Mouse (Mus musculus) erythroblast, adult 5-6 weeks (primary cell): ENCODE results near the gene Nrp2. TPM values are rescaled to one million over a fixed set of nuclear protein-coding genes. Genes with fewer than 3 reads are reported as not detected.

Experiments
- ATAC-seq: replicated peaks from 2 replicates; pipeline ENCODE4 v1.8.0; 2016; ENCODE audit warnings: moderate number of reproducible peaks, mild to moderate bottlenecking, moderate TSS enrichment, inconsistent platforms; ENCODE audit not compliant: poor library complexity, low FRiP score, severe bottlenecking
- total RNA-seq, 2 experiments: library from RNA; stranded (forward) in 1 of 2; stranded (reverse) in 1 of 2; fragments of 150-400 nt in 1 of 2; fragments of 200-764, 138-1000 nt in 1 of 2; gene quantifications; 2 replicates each; pipeline versions ENCODE4 v1.2.3 to v1.2.4; 2015 to 2017; ENCODE audit warnings: low replicate concordance in 2 of 2

Nrp2 gene
- total RNA-seq, 2 experiments from 2014 or later: 0.43 to 0.96 TPM

GRCm38 (mm10) chr1:62747421-62748111 lies 44.5 kb downstream of the Nrp2 start:
- no peak for ATAC-seq

DNA sequence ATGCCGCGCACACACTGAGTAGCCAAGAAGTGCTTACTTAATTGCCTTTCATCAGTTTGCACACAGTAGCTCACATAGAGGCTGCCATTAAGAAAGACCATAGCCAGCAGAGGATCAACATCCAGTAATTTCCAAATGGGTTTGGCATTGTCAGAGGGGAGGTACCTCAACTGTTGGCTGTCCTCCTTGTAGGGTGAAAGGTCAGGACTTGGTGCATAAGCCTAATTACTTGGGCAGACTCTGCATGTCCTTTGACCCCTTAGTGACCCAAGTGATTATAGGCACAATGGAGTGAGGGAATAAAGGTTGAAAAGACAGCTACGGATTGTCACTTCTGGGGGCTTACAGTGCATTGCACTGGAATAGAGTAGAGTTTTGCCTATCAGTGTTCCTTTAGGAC lies 45.3 kb downstream of the Nrp2 start:
- ATAC-seq: no peak

DNA sequence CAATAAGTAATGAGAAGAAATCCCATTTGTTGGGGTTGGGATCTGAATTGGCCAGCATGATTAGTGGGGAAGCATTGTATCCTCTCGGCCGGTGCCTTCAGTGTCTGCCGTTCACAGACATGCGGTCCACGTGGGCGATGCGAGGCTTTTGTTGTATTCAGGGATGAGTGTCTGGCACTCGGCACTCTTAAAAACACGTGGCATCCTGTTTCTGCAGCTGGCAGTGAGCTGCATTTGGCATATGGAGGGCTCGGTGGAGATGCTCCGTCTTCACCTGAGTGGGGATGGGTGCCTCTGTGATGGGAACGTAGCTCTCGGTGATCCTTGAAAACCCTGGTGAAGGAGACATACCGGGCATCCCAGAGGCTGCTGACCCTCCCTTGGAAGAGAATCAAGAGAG lies 46.6 kb downstream of the Nrp2 start:
- no peak for ATAC-seq

- ATAC-seq: no peak
Observed at GRCm38 (mm10) chr1:62750408-62751008, 47.4 kb downstream of the Nrp2 start.

DNA sequence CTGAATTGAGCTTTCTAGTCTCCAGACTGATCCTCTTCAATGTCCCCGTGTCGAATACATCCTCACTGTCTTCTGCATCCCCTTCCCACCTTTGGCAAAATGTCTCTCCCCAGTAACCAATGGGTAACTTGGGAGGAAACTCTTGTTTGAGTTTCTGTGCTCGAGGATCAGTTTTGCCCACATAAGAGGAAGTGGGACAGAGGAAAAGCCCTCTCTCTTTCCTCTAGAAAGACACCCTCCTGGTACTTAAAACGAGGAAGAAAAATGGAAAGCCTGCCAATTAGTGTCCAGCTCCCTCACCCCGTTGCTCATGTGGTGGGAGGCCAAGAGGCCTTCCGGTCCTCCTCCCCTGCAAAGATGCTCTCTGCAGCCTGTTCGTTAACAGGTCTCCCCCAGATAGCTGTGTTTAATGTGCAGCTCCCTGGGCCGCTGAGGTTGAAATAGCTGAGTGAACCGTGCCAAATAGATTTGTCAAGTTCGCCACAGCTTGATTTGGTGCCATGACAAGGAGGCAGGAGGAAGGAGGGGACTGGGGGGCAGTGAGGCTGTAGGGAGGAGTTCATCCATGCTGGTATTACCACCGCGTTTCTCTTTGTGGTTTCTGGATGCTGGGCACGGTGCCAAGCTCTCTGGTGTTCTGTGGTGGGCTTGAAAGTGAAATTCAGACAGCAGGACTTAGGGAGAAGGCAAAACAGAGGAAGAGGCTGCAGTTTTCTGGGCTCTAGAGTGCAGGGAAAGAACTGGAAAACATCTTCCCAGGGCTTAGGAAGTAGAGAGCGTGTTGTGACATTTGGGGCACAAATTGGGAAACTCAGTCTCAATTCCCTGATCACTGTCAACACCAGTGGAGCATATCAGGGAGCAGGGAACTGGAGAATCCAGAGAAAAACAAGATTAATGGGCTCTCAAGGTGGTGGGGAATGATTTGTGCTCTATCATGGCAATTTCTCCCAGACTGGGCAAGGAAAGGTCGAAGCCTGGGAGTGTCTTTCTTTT lies 48.2 kb downstream of the Nrp2 start:
- no peak for ATAC-seq

DNA sequence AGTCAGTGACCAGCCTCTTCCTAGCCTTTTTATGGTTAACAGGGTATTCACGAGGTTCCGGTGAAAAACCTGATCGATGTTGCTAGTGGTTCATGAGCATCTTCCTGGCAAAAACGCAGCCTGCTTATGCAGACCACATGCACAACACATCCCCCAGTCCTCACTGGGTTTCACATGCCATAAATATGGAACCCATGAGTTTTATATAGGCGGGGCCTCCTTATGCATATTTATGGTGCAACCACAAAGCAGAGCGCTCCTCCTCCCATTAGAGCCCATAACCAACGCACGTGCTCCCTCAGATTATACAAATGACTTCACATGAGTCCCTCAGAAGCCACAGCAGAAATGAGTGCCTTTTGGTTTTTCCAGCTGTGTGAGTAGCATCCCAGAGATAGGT lies 49.0 kb downstream of the Nrp2 start:
- ATAC-seq: no peak

DNA sequence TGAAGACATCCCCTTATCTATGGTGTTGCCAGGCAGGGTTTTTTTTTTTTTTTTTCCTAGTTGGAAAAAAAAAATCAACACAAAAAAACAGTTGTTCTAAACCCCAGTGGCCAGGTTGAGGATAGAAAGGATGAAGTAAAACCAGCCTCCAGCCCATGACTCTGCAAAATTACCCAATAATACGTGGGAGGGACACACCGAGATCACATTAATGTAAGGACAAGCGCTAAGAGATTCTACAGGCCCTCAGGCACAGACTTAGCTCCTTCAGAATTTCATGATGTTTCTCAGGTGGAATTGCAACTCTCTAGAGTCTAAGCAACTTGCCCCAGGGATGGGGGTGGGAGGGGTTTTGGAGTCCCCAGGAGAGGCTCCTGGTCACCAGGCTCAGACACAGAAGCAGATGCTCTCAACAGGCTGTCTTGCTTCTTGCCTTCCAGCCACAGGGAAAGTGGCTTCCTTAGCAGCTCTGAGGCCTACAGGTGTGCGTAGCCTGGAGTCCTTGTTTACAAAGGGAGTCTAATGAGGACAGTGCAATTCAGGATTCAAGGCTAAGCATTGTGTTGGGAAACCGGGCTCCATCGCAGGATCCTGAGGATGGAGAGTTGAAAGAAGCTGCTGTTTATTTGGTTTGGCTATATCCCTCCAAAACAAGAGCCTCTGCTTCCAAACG lies 49.7 kb downstream of the Nrp2 start:
- ATAC-seq: no peak

GRCm38 (mm10) chr1:62754066-62754835 lies 51.2 kb downstream of the Nrp2 start:
- ATAC-seq: no peak

GRCm38 (mm10) chr1:62760086-62760485 lies 57.0 kb downstream of the Nrp2 start:
- ATAC-seq: no peak

DNA sequence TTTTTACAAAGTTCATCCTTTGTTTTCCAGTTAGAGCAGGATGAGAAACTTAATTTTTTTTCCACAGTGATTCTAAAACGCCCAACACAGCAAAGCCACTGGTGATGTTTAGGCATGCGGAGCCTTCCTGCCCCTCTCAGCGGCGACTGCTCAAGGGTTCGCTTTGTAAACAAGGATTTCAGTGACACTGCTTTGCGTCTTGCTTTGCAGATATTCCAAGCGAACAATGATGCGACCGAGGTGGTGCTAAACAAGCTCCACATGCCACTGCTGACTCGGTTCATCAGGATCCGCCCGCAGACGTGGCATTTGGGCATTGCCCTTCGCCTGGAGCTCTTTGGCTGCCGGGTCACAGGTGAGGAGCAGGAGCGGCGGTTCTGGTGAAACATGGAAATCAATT lies 57.5 kb downstream of the Nrp2 start:
- no peak for ATAC-seq

- ATAC-seq: no peak
Observed at GRCm38 (mm10) chr1:62763779-62764178, 60.7 kb downstream of the Nrp2 start.

- ATAC-seq: no peak
Observed at GRCm38 (mm10) chr1:62765171-62765570, 62.1 kb downstream of the Nrp2 start.

DNA sequence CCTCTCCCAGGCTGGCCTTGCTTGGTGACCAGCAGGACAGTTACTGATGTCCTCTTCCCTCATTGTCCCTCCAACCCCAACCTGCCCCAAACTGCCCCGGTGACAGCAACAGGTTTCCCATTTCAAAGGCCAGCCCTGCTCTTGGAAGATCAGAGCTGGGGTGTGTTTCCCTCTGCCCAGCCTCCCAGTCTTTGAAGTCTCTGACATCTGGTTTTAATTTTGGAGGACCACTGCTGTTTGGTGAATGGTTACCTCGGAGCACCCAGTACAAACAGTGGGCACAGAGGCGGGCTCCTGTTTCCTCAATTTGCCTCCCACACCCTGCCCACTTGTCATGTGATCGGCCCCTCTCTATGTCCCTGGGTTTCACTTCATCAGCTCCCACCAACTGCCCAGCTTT lies 63.7 kb downstream of the Nrp2 start:
- no peak for ATAC-seq

DNA sequence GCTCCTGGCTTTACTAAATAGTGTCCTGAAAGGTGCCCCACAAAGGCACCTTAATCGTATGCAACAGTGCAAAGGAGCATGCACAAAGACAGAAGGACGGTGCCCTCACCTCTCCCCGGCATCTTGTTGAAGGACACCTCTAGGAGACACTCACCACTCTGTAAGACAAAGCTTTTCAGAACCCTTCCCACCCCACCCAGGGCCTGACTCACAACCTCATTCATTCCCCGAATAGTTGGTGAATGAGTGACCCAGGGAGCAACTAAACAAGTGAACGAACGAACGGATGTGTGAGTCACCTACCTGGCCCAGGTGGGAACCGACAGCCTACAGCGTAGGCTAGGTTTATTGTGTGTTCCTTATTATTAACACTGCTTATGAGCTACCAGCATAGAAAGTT lies 64.5 kb downstream of the Nrp2 start:
- ATAC-seq: no peak

- ATAC-seq: no peak
Observed at GRCm38 (mm10) chr1:62770576-62770975, 67.5 kb downstream of the Nrp2 start.

DNA sequence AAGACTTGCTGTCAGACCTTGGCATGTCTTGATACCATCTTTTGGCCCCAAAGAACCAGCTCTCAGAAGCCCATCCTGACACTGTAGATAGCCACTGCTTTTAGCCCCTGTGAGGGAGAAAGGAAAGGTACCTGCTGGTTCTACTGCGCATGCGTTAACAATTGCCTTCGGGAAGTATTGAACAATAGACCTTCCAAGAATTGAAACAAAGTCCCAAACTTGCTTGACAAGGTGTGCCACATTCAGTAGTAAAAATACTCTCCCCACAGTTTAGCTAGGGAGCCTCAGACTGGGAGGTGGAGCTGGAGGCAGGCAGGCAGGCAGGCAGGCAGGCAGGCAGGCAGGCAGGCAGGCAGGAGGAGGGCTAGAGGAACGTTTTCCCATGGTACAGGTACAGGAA lies 69.3 kb downstream of the Nrp2 start:
- ATAC-seq: no peak

DNA sequence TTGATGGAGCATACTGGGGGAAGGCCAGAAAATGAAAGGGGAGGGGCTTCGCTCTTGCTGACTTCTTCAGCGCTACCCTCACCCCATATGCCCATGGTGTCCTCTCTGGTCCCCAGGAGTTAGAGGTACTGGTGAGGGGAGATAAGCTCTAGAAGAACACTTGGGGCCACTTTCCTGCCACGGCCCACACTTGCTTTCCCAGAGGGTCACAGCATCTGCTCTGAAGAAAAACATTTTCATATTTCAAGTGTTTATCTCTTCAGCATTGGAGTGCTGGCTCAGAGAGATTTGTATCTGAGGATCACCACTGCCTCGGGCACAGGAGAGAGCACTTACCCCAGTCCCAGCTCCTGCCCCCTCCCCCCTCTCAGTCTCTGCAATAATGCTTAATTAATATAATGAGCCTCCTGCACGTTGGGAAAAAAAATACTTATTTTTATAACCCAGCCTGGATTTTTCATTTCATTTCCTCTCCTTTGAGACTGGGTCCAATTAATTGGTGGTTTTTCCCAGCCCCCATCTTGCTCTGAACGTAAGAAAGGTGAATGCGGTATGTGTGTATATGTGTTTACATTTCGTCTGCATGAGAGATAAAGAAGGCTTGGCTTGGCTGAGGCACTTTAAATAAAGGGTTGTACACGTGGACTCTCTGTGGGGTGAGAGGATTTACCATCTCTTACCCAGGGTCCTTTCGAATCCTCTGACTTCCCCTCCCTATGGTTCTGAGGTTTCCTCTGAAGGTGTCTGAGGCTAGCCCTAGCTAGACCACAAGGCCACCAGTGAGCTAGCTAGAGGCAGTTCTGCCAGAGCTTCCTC lies 70.2 kb downstream of the Nrp2 start:
- no peak for ATAC-seq

DNA sequence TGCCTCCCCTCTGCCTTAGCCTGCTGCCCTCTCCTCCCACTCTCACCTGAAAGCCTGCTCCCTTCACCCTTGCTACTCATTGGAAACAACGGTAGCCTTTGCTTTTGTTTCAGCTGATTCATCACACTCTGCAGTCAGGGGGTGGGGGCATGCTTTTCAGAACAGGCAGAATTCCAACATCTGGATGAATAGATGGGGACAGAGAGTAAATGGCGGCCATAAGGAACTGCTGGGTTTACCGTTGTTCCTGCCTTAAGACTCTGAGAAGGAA lies 70.8 kb downstream of the Nrp2 start:
- ATAC-seq: no peak
